Comparison of ENCODE assay signal across 12 mouse cellular contexts in the genomic region with DNA sequence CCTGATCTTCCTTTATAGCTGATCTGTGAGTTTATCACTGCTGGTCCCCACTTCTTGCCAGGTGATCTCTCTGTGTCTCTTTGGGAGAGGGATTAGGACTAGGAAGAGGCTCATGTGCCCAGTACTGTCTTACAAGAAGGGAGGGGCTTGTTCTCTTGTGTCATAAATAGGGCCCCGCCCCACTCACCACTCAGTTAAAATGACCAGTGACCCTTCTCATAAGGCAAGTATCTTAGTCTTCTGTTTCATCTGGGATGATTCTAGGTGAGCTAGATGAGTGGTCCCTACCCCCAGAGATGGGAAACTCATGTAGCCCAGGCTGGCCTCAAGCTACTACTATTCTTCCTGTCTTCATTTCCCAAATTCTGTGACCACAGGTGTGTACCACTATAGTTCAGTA. TPM values are rescaled to one million over a fixed set of nuclear protein-coding genes. Genes with fewer than 3 reads are reported as not detected.
DNase-seq lines count a peak whose midpoint lies in the region; ATAC-seq and TF ChIP-seq lines count a peak whose summit lies in the region.
"Had no signal": no experiment of that assay in that cellular context is flagged by ENCODE, and none has a peak within 500 bp of the region (broad histone marks: within the 10 kb centered on the region; RNA-seq: fewer than 3 reads in every experiment).

A gene (minus strand): TSS at position 101 of the 400 bp plus-strand sequence.

- H3K4me3 ChIP-seq in intestine, postnatal 0 days (ENCODE audit: low read depth, low read length): no peak within 1 kb of the TSS
- H3K4me3 ChIP-seq in intestine, embryonic 16.5 days (ENCODE audit: low read length): no peak within 1 kb of the TSS
- H3K4me3 ChIP-seq in intestine, embryonic 15.5 days (replicated peaks): no peak within 1 kb of the TSS
- H3K4me3 ChIP-seq: heart, embryonic 13.5 days; megakaryocyte, embryonic 14.5 days had no signal

- no peak within 1 kb of the TSS for H3K9ac ChIP-seq in intestine, postnatal 0 days (ENCODE audit: low read depth, low read length)
- no peak within 1 kb of the TSS for H3K9ac ChIP-seq in intestine, embryonic 16.5 days (ENCODE audit: low read depth, low read length)
- H3K9ac ChIP-seq in intestine, embryonic 15.5 days: no peak within 1 kb of the TSS
- H3K9ac ChIP-seq: heart, embryonic 13.5 days had no signal

- DNase-seq in adrenal gland, postnatal 10 days: no peak
- DNase-seq in MN1 (ENCODE audit: low spot score): no peak
- no peak for DNase-seq in layer of hippocampus, postnatal 25 days (ENCODE audit: extremely low spot score in 1 of 2, low spot score in 1 of 2)
- DNase-seq: cerebellum, postnatal 10 days; thymus, postnatal 14 days had no signal

- no peak within 1 kb of the TSS for H3K27ac ChIP-seq in intestine, postnatal 0 days (ENCODE audit: low read depth, low read length)
- H3K27ac ChIP-seq in intestine, embryonic 16.5 days (ENCODE audit: low read length): no peak within 1 kb of the TSS
- H3K27ac ChIP-seq in intestine, embryonic 15.5 days: no peak within 1 kb of the TSS
- H3K27ac ChIP-seq: heart, embryonic 13.5 days had no signal

- 97% methylated on average over 1 of the region's 1 CpGs for WGBS in intestine, postnatal 0 days
- WGBS in intestine, embryonic 16.5 days: 97% methylated on average over 1 of the region's 1 CpGs
- WGBS in intestine, embryonic 15.5 days: 97% methylated on average over 1 of the region's 1 CpGs

- H3K27me3 ChIP-seq in intestine, postnatal 0 days (replicated peaks; ENCODE audit: control insufficient read depth, insufficient read depth, low read length): no peaks in the 10 kb centered on the region
- H3K27me3 ChIP-seq in intestine, embryonic 16.5 days (replicated peaks; ENCODE audit: control insufficient read depth, insufficient read depth, low read length): no peaks in the 10 kb centered on the region
- H3K27me3 ChIP-seq in intestine, embryonic 15.5 days (replicated peaks): no peaks in the 10 kb centered on the region
- H3K27me3 ChIP-seq: heart, embryonic 13.5 days had no signal

- H3K36me3 ChIP-seq in intestine, postnatal 0 days (ENCODE audit: control insufficient read depth, insufficient read depth): no peaks in the 10 kb centered on the region
- H3K36me3 ChIP-seq in intestine, embryonic 16.5 days (ENCODE audit: control insufficient read depth, insufficient read depth, low read length): no peaks in the 10 kb centered on the region
- H3K36me3 ChIP-seq in intestine, embryonic 15.5 days: no peaks in the 10 kb centered on the region
- H3K36me3 ChIP-seq: heart, embryonic 13.5 days had no signal

- no peak for ATAC-seq in intestine, postnatal 0 days
- ATAC-seq in intestine, embryonic 16.5 days: no peak
- no peak for ATAC-seq in common myeloid progenitor, adult 5-6 weeks (replicated peaks; ENCODE audit: low read depth, poor library complexity, severe bottlenecking)
- ATAC-seq in inflammation-experienced regulatory T-cells, adult 6 months: no peak
- ATAC-seq in intestine, embryonic 15.5 days: no peak

- H3K4me2 ChIP-seq in intestine, postnatal 0 days (replicated peaks; ENCODE audit: low read depth): no peak within 1 kb of the TSS
- no peak within 1 kb of the TSS for H3K4me2 ChIP-seq in intestine, embryonic 16.5 days (ENCODE audit: low read depth, low read length)
- no peak within 1 kb of the TSS for H3K4me2 ChIP-seq in intestine, embryonic 15.5 days (replicated peaks)
- H3K4me2 ChIP-seq: heart, embryonic 13.5 days had no signal

- TF ChIP-seq CTCF in intestine, postnatal 0 days (IDR thresholded peaks at IDR 0.05; ENCODE audit: low read depth): no peak

- H3K4me1 ChIP-seq in intestine, postnatal 0 days (replicated peaks; ENCODE audit: control insufficient read depth, insufficient read depth, low read length): no peaks in the 10 kb centered on the region; the same call in 1 of the 2 replicates
- peaks cover 14% of the 10 kb centered on the region for H3K4me1 ChIP-seq in intestine, embryonic 16.5 days (ENCODE audit: control insufficient read depth, insufficient read depth, low read length)
- peaks cover 16% of the 10 kb centered on the region for H3K4me1 ChIP-seq in intestine, embryonic 15.5 days (replicated peaks)

- no peaks in the 10 kb centered on the region for H3K9me3 ChIP-seq in intestine, postnatal 0 days (ENCODE audit: control insufficient read depth)
- H3K9me3 ChIP-seq in intestine, embryonic 16.5 days (ENCODE audit: control insufficient read depth, low read length): no peaks in the 10 kb centered on the region
- H3K9me3 ChIP-seq in intestine, embryonic 15.5 days: no peaks in the 10 kb centered on the region
- H3K9me3 ChIP-seq: heart, embryonic 13.5 days; megakaryocyte, embryonic 14.5 days had no signal

RNA-seq across cellular contexts. Expression of the gene that starts here (rescaled TPM):
- 15.0 and 17.5 TPM in 2 replicates for polyA plus RNA-seq in intestine, postnatal 0 days (2015; fragmentation: Nextera tagmentation; extraction: Ambion mirVana)
- 9.1 and 11.8 TPM in 2 replicates for polyA plus RNA-seq in intestine, embryonic 16.5 days (2015; fragmentation: Nextera tagmentation; extraction: Ambion mirVana)
- total RNA-seq in adrenal gland, postnatal 10 days (2021): 100 to 1,000 TPM; 391 to 441 TPM
- 6.6 and 10.1 TPM in 2 replicates for total RNA-seq in common myeloid progenitor, adult 5-6 weeks (2017)
- 10 to 100 TPM in 2 of 3 experiments, 1 to 10 TPM in 1; 9.0 to 11.0 (median 10.1) TPM for polyA plus RNA-seq in inflammation-experienced regulatory T-cells, adult 6 months (2017; shearing (Covaris generic))
- total RNA-seq in layer of hippocampus, postnatal 25 days (2021): 1 to 10 TPM; 7.0 to 7.8 TPM
- polyA plus RNA-seq in intestine, embryonic 15.5 days (2015; fragmentation: Nextera tagmentation; extraction: Ambion mirVana): 7.0 and 8.8 TPM in 2 replicates

Comparison
In these comparisons a context has a peak if more than half of its experiments do, and no peak if none do; other contexts are left out.
1. RNA of the gene that starts here (total RNA-seq): 391 to 441 TPM in adrenal gland, postnatal 10 days; 6.6 to 10.1 TPM in common myeloid progenitor, adult 5-6 weeks and 7.0 to 7.8 TPM in layer of hippocampus, postnatal 25 days; every median in the first group is over 10 times any median in the second.